Mouse (Mus musculus) kidney, postnatal 25 days (tissue): ENCODE results near the gene Cog5.
"Not testable (repeated sequence)": the region's sequence is repeated elsewhere in the genome, so short reads cannot be mapped to it uniquely, and the experiment has no call there.

Experiments used
- DNase-seq, 2 experiments: peaks; one replicate each; pipeline ENCODE4 v3.0.0; 2021; ENCODE audit warnings: mixed read lengths in 2 of 2

Gene Cog5

GRCm38 (mm10) chr12:31654197-31654964, at the start of gene Cog5, which contains the start of gene Dus4l:
Gene Cog5, plus strand, starts transcription at chr12:31654869.
Gene Dus4l, minus strand, starts transcription at chr12:31654826.
- DNase-seq = peak; percentile 96 to 97

- no peak for DNase-seq
Measured at GRCm38 (mm10) chr12:31604894-31605293, 49.8 kb upstream of the Cog5 start.

DNA sequence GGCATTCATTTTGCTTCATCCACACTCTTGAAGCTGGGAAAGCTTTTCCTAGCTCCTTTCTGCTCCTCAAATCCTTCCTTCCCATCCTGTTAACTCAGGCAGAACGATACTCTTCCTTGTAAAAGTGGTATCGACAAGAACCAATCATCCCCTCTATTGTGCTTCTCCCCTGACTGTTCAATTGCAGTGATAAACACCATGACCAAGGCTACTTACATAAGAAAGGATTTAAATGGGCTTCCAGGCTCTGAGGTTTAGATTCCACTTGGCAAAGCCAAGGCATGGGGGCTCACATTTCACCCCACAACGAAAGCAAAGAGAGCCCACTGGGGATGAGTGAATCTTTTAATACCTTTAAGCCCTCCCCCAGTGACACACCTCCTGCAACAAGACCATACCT, 46.5 kb upstream of the Cog5 start:
- no peak for DNase-seq

GRCm38 (mm10) chr12:31613353-31613752, 41.3 kb upstream of the Cog5 start:
- no peak for DNase-seq

GRCm38 (mm10) chr12:31620106-31620505, 34.6 kb upstream of the Cog5 start:
- DNase-seq = no peak

DNA sequence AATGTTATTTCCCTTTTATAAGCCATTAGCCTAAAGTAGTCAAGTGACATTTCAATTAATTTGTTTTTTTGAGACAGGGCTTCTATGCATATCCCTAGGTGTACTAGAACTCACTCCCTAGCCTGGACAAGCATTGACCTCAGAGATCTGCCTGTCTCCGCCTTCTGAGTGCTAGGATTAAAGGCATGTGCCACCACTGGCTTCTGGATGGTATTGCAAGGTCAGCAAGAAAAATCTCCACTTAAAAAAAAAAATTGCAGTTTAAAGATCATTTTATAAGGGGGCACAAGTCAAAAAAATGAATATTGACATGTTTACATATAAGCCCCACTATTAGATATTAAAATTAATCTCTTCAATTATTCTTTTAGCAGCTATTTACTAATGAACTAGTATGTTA, 29.7 kb upstream of the Cog5 start:
- DNase-seq = no peak

DNA sequence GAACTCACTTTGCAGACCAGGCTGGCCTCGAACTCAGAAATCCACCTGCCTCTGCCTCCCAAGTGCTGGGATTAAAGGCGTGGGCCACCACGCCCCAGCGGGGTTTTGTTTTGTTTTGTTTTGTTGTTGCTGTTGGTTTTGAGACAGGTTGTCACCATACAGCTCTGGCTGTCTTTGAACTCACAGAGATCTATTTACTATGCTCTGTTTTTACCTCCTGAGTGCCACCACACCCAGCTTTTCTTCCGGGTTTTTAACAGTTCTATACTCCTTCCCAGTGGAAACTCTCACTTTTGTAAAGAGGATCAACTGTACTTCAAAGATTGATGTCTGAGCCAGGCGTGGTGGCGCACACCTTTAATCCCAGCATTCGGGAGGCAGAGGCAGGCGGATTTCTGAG, 26.3 kb upstream of the Cog5 start:
- DNase-seq = not testable (repeated sequence)

DNA sequence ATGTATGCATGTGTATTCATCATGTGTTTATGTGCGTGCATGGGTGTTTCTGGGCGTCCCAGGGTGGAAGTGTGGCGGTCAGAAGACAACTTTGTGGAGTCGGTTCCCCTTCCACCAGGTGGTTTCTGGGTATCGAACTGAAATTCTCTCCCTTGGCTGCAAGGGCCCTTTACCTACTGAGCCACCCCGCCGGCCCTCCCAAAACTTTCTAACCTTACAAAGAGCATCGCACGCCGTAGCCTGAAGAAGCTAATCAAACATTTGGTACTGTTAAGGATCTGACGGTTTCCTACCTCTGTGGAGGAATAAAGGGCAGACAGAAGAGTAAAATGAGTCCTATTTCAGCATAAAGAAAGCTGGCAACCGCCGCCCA, 20.7 kb upstream of the Cog5 start:
- peak in 1 of 2 experiments; percentile 8 for DNase-seq

- DNase-seq = peak; percentile 77 to 90
Measured at GRCm38 (mm10) chr12:31634343-31635239, 20.1 kb upstream of the Cog5 start, which contains the start of gene Bcap29. Gene Bcap29, minus strand, starts transcription at chr12:31634658.

- no peak for DNase-seq
Measured at GRCm38 (mm10) chr12:31635240-31635607, 19.4 kb upstream of the Cog5 start.

DNA sequence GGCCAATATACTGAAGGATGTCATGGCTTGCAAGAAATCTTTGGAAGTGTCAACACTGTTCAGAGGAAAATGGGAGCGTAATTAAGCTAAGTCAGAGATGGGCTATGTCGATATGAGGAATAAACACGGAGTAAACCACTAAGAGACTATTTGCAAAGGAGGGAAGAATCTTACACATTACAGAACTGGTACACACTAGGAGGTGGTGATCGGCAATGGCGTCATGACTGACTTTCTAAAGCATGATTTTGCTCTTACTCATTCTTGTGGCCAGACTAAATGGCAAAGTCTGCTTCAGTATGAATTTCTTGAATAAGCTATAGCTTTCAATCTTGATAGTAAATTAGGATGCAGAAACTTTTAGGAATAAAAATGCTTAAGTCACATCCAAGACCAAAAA, 1.1 kb upstream of the Cog5 start:
- DNase-seq = no peak

DNA sequence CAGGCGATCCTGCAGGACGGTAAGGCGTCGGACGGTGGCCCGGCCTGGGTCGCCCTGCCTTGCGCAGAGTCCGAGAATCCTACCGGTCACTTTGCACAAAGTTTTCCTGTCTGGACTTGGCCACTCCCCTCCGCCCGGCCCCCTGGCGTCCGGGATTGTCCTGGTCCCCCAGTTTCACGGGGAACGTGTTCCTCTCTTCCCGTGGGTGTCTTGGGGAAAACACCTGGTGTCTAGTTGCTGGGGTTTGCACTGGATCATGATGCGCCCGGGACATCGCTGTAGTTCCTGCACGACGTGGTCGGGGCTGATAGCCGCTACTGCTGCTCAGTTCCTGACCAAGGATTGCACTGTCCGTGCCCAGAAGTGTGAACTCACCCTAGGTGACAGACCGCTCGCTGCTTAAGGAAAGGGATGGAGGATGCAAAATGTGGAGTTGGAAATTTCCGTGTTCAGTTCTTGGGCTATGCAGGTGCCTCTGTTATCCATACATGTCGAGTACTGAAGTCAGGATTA, 352 bp downstream of the Cog5 start:
- no peak for DNase-seq

DNA sequence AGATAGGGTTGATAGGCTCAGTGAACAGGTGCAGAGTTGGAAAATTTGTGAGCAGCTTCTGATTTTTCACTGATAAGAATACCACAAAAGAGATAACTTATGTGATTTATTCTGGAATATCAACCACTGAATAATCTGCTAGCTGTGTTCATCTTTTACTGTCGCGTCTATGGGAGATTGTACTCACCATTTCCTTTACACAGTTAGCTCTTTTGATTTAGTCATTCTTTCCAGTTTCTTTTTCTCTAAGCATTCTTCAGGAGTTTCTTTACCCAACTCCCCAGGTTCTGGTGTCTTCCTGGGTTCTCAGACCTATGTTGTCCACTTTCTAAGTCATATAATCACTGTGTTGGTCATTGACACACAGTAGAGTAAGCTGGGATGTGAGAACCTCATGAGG, 2.2 kb downstream of the Cog5 start:
- DNase-seq = no peak

DNA sequence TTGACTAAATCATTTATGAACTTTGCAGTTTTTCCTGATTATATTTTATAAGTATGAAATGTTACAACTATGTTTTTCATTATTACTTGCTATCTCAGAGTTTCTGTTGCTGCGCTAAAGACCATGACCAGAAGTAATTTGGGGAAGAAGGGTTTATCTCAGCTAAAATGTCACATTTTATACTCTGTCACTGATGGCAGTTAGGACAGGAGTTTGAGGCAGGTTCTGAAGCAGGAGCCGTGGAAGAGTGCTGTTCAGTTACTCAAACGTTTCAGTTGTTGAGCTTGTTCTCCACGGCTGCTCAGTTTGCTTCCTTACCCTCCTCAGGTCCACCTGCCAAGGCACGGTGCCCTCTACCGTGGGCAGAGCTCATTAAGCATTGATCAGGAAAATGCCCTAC, 11.3 kb downstream of the Cog5 start:
- no peak for DNase-seq

GRCm38 (mm10) chr12:31667187-31667586, 12.5 kb downstream of the Cog5 start:
- DNase-seq = no peak

GRCm38 (mm10) chr12:31686679-31687078, 32.0 kb downstream of the Cog5 start:
- DNase-seq = no peak

DNA sequence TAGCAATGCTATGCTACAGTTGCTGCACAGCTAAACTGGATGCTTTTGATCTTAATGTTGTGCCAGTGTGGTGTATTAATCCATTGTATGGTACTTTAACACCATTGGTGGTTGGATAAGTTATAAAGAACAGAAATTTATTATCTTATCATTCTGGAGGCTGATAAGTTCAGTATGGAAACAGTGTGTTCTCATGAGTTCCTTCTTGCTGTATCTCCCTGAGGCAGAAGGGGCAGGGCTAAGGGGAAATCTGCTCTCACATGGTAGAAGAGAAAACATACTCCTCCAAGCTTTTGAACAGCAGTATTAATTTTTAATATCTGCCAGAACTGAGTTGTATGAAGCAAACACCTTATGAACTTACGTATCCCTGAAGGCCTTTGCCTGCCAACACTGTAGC, 38.6 kb downstream of the Cog5 start:
- no peak for DNase-seq

DNA sequence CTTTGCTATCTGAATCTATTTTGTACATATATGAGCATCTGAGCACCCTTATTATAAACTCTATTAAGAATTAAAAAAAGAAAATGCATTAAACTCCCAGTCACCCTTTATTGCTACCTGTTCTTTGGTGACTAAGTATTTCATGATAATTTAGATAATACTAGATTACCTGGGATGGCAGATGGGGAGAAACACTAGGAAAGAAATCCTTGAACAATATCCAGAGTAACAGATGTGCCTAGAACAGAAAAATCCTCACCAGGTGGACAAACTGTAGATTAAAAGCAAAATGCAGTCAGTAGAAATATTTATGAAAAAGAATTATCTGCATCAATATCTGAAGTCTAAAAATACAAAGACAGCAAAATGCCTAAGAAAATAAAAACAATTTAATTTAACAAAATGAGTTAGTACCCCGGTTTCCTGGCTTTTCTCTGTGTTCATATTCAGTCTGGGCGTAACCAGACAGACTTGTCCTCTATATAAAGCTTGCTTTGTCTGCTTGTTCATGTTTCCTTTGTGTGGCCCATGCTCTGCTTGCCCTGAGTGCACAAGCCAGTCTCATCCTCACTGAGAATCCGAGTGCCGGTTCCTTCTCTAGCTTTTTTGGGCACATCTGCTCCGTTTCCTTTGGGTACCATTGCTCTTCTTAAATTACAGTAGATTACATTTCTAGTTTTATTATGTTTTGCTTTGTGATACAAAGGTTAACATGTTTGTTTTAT, 46.1 kb downstream of the Cog5 start:
- no peak for DNase-seq

DNA sequence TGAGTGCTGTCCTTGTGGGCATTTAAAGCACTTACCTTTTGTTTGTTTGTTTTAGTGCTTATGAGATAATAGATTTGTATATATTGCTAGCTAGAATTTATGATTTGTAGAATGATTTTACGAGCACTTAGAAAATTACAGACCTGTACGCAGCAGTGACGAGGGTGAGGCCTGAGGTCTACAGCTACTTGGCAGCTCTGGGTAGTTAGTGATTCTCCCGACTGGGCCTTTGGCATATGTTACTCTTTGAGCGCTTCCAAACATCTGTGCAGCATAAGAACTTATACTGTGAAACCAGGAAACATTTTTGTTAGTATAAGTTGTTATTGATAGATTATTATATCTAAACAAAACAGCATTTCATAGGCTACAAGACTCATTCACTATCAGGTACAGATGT, 46.7 kb downstream of the Cog5 start:
- DNase-seq = no peak

GRCm38 (mm10) chr12:31703904-31704303, 49.2 kb downstream of the Cog5 start:
- DNase-seq = no peak

- DNase-seq = no peak
Measured at GRCm38 (mm10) chr12:31706168-31706567, 51.5 kb downstream of the Cog5 start.

DNA sequence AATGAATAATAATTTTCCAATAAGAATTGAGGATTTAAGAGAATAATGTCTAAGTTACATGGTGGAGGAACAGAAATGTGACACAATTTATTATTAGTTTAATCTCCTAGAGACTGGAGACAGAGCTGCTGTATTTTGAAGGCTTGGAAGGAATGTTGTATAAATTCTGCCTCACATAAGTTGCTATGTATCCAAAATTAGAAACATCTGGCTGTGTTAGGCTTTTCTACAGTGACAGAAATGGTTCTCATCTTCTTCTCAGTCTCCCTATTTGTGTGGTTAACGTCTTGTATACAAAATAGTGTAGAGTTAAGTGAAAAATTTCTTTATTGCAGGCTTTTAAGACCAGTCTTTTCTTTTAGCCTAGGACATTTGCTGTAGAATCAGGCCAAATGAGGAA, 52.9 kb downstream of the Cog5 start:
- DNase-seq = no peak

DNA sequence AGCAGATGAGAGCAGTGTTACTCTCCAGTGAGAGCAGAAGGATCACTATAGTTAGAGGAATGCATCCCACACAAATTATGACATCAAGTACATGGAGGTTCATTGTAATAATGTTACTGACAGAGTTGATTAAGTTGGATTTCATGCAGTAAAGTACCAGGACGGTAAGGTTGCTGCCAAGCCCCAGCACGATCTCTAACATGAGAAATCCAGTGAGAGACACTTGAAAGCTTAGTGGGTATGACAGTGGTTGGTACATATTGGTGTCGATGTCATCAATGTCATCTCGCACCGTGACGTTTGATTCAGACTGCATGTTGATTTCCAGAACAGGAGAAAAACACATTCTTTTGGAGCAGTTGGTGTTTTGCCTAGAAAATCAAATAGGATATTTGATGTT, 55.0 kb downstream of the Cog5 start:
- DNase-seq = no peak
